Mouse (Mus musculus): Measurements from ENCODE around the gene Arrb1.

The Arrb1 gene

GRCm38 (mm10) chr7:99582306-99582705 lies 47.0 kb downstream of the Arrb1 start:
- DNase-seq, result no peak

DNA sequence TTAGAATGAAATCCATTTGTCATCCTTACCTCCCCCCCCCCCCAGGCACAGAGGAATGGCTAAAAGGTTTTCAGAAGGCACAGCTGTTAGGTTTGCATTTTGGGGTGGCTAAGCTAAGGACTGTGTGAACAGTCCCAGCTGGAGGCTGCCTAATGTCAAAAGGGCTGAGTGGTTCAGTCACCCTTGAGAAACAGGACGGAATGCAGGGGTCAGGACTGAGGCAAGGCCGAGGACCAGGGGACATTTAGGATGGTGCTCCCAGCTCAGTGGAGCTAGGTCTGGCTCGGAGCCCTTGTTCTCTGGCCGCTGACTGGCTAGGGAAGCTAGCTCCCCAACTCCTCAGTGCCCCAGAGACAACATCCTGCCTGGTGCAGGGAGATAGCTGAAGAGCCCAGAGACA lies 47.6 kb downstream of the Arrb1 start:
- no peak for DNase-seq

DNA sequence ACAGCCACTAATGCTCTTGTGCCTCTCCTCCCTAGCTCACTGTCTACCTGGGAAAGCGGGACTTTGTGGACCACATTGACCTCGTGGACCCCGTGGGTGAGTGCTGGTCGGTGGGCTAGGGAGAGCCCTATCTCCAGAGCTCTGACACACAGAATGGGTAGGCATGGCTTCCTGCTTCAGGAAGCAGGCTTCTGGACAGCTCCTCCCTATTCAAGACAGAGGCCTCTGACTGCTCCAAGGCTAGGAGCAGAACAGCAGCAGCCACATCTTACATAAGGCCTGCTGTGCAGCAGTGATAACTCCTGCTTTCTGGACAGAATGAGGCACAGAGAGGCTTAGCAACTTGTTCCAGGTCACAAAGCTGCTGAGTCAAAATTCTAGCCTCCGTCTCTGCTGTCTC lies 48.4 kb downstream of the Arrb1 start:
- DNase-seq, result no peak

DNA sequence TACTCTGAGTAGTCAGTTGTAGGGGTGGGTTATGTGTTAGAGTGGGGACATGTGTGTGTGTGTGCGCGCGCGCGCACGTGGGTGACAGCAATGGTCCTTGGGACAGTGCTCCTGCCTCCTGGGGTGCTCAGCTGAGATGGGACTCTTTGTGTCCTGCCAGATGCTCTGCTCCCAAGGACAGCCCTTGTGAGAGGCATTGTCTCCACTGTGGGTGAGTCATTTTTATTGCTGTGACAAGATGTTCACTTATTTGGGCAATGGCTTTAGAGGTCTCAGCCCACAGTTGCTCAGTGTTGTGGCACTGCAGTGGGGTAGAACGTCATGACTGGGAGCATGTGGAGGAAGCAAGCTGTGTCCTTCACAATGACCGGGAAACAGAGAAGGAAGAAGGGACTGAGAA lies 50.7 kb downstream of the Arrb1 start:
- no peak for DNase-seq

GRCm38 (mm10) chr7:99590064-99590463 lies 54.8 kb downstream of the Arrb1 start:
- peak; percentile 85 for DNase-seq

DNA sequence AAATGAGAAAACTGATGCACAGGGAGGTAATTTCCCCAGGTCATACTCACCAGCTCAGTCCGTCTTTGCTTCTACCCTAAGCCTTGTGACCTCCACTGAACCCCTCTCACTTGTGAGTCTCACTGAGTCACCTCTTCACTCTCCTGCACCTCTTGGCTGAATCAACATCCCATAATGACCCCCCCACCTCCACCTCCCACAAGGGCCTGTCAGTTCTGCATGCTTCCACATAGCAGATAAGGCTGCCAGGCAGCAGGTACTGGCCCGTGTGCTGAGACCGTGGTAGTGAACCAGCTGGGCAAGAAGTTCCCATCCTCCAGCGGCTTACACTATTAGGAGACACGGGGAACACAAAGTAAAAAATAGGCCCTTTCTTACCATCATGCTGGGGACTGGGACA lies 55.4 kb downstream of the Arrb1 start:
- no peak for DNase-seq

GRCm38 (mm10) chr7:99592669-99593068 lies 57.4 kb downstream of the Arrb1 start:
- no peak for DNase-seq

GRCm38 (mm10) chr7:99593868-99594803 lies 58.9 kb downstream of the Arrb1 start:
- DNase-seq, result no peak

GRCm38 (mm10) chr7:99598722-99599121 lies 63.5 kb downstream of the Arrb1 start:
- no peak for DNase-seq

DNA sequence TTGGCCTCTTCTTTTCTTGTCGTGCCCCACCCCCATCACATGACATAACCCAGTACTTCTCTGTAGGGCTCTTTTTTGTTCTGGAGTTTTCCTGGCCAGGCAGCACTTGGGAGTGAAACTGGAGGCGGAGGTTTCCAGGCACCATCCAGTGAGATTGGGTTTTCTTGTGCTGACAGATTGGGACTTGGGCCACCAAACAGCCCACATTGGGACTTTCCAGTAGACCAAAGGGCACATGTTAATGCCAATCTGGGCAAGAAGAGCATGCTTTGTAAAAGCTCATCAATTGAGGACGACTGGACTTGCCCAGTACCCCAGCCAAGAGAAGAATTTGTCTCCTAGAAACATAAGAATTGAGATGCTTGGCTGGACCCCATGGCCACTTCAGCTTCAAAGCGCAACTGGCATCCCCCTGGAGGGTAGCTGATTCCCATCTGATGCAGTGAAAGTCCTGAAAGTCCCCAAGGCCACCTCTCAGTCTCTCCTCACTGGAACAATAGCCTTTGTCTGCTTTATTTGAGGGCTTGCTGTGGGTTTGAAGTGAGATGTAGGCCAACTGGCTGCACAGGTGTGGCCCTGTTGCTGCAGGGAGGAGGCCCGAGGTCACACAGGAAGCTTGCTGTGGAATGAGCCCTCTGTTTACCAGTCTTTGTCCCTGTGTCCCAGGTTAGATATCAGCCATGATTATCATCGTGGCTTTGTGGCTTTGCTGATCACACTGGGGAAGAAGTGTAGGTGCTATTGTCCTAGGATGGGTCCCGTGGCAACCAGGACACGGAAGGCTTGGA lies 68.8 kb downstream of the Arrb1 start:
- no peak for DNase-seq

DNA sequence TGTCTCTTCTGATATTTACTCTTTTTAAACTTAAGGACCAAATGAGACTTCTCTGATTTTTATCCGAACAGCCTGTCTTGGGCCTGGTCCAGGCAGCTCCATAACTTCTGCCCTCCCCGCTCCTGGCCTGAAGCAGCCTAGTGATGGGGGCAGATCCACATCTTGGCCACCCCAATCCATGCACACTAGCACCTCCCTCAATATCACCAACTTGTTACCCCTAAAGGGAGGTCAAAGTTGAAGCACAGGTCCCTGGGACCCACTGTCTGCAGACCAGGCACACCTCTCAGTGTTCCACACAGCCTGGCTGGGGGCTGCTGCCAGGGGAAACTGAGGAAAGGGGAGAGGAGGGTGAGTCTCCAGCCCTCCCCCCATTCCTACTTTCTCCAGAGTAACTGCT lies 69.8 kb downstream of the Arrb1 start:
- DNase-seq, result no peak

DNA sequence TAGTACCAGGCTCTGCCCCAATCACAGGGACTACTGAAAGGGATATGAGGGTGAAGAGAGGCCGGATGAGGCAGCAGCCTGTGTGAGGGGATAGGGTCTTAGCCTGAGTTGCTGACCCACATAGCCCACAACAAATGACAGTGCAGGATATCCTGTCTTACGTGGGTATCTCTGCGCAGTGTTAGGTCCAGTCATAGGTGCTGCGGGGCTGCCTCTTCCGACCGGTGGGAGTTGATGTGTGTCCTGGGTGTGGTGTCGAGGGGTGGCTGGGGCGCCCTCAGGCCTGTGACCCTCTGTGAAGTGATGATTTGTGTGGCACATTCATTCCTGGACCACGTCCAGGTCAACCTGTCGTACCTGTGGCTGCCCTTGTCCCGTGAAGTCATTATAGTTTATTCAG lies 71.0 kb downstream of the Arrb1 start:
- DNase-seq, result no peak

DNA sequence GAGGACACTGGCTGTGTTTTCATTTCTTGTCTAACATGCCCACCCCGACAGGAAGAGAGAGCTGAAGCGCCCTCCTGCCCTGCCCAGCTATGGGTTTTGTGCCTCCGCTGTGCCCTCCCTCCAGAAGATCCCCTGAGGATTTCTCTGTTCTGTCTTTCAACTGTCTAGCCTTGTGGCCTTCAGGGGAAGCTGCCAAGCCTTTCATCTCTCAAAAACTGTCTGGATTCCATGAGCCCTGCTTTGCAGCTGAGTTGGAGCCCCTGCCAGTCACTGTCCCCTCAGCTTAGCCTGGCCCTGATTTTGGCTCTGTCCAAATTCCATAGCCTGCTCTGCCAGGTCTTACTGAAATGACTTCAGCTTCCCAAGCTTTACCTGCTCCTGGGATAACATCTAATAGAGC lies 71.5 kb downstream of the Arrb1 start:
- no peak for DNase-seq

- DNase-seq, result no peak
These were observed 72.4 kb downstream of the Arrb1 start for GRCm38 (mm10) chr7:99607632-99608031.

DNA sequence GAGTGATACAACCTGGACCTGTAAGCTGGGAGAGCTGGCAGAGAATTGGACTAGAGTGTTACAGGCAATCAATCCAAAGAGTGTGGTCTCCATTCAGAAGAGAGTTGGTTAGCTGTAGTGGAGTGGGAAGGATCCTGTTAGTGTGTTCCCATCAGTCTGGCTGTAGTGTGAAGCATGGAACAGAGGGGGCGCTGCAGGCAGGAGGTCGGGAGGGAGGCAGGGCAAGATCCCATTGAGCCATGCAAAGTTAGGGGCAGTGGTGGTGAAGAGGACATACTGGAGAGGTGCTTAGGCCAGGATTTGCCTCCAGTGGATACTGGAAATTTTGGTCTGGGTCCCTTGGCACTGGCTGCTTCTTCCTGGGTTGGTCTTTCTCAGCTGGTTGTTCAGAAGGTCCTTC lies 83.0 kb downstream of the Arrb1 start:
- DNase-seq, result no peak

DNA sequence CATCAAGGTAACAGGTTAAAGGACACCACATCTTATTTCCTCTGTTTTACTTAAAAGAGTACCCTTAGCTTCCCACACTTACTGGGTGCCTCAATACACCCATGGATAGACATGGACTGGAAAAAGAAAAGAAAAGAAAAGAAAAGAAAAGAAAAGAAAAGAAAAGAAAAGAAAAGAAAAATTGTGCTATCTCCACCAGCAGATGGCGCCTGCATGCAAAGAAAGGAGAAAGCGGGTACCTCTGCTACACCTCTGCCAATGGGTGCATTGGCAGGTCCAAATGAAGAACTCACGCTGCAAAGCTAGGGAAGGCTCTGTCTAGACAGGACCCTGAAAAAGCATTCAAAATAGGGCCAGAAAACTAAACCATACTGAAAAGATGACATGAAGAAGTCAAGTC lies 83.6 kb downstream of the Arrb1 start:
- peak; percentile 65 for DNase-seq

DNA sequence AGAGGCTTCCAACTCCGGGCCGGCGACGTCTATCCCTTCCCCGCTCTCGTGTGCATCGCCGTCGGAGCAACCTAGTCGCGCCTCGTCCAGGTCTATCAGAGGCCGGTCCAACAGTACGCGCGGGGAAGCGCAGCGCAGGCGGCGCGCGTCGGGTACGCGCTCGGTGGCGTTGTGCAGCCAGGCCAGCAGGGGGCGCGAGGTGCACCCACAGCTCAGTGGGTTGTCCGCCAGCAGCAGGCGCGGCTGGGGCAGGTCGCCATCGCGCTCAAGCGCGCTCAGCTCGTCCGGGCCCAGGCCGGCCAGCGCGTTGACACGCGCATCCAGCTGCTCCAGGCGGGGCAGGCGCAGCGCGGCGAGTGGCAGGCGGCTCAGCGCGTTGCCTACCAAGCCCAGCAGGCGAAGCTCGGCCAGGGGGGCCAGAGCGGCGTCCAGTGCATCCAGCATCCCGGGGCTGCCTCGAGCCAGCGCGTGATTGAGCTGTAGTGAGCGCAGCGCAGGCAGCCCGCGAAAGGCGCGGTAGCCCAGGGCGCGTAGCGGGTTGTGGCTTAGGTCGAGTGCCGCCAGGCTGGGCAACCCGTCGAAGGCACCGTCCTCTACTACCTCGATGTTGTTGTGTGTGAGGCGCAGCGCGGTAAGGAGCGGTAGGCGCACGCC lies 90.6 kb downstream of the Arrb1 start:
- peak; percentile 91 for DNase-seq

- DNase-seq, result peak; percentile 64
These were observed 91.4 kb downstream of the Arrb1 start, which contains the start of gene Tpbgl for GRCm38 (mm10) chr7:99626376-99627270. Tpbgl (minus strand) TSS chr7:99627103.

- no peak for DNase-seq
These were observed 92.1 kb downstream of the Arrb1 start for GRCm38 (mm10) chr7:99627366-99627765.

DNA sequence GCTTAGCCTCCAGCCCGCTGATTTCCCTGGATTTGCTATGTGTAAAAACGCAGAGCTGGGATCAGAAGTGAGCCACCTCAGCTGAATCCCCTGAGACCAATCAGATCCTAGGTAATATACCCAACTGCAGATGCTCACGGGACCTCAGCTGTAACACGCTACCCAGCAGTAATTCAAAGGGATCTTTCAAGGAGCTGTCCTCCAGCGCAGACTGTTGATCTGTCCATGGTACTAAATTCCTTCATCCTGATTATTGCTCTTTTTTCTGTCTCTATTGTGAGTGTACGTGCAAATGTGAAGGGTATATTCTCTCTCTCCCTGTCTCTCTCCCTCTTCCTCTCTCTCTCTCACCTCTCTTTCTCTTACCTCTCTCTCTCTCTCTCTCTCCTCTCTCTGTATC lies 97.0 kb downstream of the Arrb1 start:
- peak; percentile 63 for DNase-seq

- no peak for DNase-seq
These were observed 98.8 kb downstream of the Arrb1 start for GRCm38 (mm10) chr7:99633966-99634665.

DNA sequence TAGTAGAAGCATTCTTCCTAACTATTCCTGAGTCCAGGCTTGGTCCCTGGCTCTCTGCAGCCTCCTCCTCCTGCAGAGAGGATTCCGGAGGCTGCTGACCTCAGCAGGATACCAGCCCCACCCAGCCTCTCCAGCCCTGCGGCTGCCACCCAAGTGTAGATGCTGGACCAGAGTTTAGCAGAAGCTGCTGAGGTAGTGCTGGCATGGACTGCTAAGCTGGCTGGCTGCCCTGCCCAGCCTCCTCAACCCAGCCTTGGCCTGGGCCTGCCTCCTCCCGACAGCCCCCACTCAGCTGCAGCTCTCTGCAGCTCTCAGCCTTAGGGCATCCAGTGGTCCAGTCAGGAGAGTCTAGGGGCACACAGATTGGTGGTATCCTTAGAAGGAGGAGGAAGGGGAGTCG lies 106.0 kb downstream of the Arrb1 start:
- no peak for DNase-seq

Data from embryo, embryonic 11 days (tissue).